Mouse (Mus musculus) heart, postnatal 0 days (tissue): ENCODE measurements at regions not wholly inside any gene's neighbourhood (a gene's known extent, or its start where the extent isn't known, plus 50 kb on each side); places are given as distances from the start of the nearest gene placed in this dataset.

Experiments used
- CTCF ChIP-seq: IDR thresholded peaks from 2 replicates; pipeline ENCODE4 v1.5.1; 2016; ENCODE audit warnings: antibody characterized with exemption, control low read depth, low read depth
- EP300 ChIP-seq: IDR thresholded peaks from 2 replicates; pipeline ENCODE4 v1.6.1; 2016; ENCODE audit warnings: antibody characterized with exemption, low read depth

- no peak for TF ChIP-seq CTCF
- no peak for TF ChIP-seq EP300
Measured at GRCm38 (mm10) chr10:67484091-67484745, 51.1 kb upstream of the Egr2 start.
